8 mouse cellular contexts compared by ENCODE assay signal in genomic region chr11:49410540-49410939, GRCm38 (mm10). TPM values are rescaled to one million over a fixed set of nuclear protein-coding genes. Genes with fewer than 3 reads are reported as not detected.
A peak's percentile ranks its signal among the peaks of the same experiment; 100 is the strongest.
DNase-seq lines count a peak whose midpoint lies in the region; ATAC-seq lines count a peak whose summit lies in the region.

No protein-coding gene starts in this region.

- no peak overlapping the region for H3K27ac ChIP-seq in heart, embryonic 11.5 days (ENCODE audit: low read depth, low read length)

- no peak for ATAC-seq in heart, embryonic 11.5 days (replicated peaks; ENCODE audit: insufficient number of reproducible peaks, low FRiP score, low TSS enrichment)

- 28% methylated on average over 1 of the region's 1 CpGs for WGBS in heart, embryonic 11.5 days (ENCODE audit: insufficient replicate concordance)

- H3K27me3 ChIP-seq in heart, embryonic 11.5 days (ENCODE audit: control insufficient read depth, insufficient read depth, low read length) = no peaks in the 10 kb centered on the region

- DNase-seq in heart, adult 8-10 months (ENCODE audit: low spot score) = peak; percentile 26
- peak; percentile 5 for DNase-seq in testis, postnatal 14 days (ENCODE audit: low spot score)
- DNase-seq in testis, postnatal 10 days (ENCODE audit: low spot score) = no peak
- peak; percentile 65 for DNase-seq in embryo, embryonic 10.5 days (ENCODE audit: low spot score)
- DNase-seq in retina, postnatal 1 day = peak; percentile 57
- DNase-seq in urinary bladder, adult 2 months (ENCODE audit: low spot score) = no peak
- no peak for DNase-seq in cerebellum, adult 11-12 months

- no peaks in the 10 kb centered on the region for H3K9me3 ChIP-seq in heart, embryonic 11.5 days (replicated peaks; ENCODE audit: control insufficient read depth, low read length)

- H3K4me1 ChIP-seq in heart, embryonic 11.5 days (ENCODE audit: control insufficient read depth, insufficient read depth, low read length) = no peaks in the 10 kb centered on the region

- H3K4me3 ChIP-seq in heart, embryonic 11.5 days (ENCODE audit: low read depth, low read length) = no peak overlapping the region

- H3K36me3 ChIP-seq in heart, embryonic 11.5 days (ENCODE audit: control insufficient read depth, insufficient read depth, low read length) = no peaks in the 10 kb centered on the region

- H3K9ac ChIP-seq in heart, embryonic 11.5 days (ENCODE audit: low read depth, low read length) = no peak overlapping the region

- no peak overlapping the region for H3K4me2 ChIP-seq in heart, embryonic 11.5 days

RNA-seq across cellular contexts. Expression of gene Olfr1389, which starts 12.3 kb away (rescaled TPM):
- total RNA-seq in heart, adult 8-10 months (2022) = not detected
- polyA plus RNA-seq in heart, embryonic 11.5 days (2014; fragmentation: Nextera tagmentation; extraction: Ambion mirVana) = not detected in 2 replicates
- not detected in 2 replicates for polyA plus RNA-seq in urinary bladder, adult 2 months (2012; rRNA removed)

RNA-seq across cellular contexts. Expression of gene Olfr1388, which starts 25.9 kb away (rescaled TPM):
- under 1 TPM in 3 of 4 experiments, not detected in 1; 0.12 to 0.26 (median 0.16) TPM for total RNA-seq in heart, adult 8-10 months (2022)
- polyA plus RNA-seq in heart, embryonic 11.5 days (2014; fragmentation: Nextera tagmentation; extraction: Ambion mirVana) = 0.07 TPM in 1 of 2 replicates, not detected in the other
- polyA plus RNA-seq in urinary bladder, adult 2 months (2012; rRNA removed) = 0.04 and 0.14 TPM in 2 replicates

RNA-seq across cellular contexts. Expression of gene Olfr1387, which starts 44.6 kb away (rescaled TPM):
- under 1 TPM in 2 of 4 experiments, not detected in 2; 0.11 to 0.19 TPM for total RNA-seq in heart, adult 8-10 months (2022)
- not detected in 2 replicates for polyA plus RNA-seq in heart, embryonic 11.5 days (2014; fragmentation: Nextera tagmentation; extraction: Ambion mirVana)
- not detected in 2 replicates for polyA plus RNA-seq in urinary bladder, adult 2 months (2012; rRNA removed)

RNA-seq across cellular contexts. Expression of gene Olfr1386, which starts 54.3 kb away (rescaled TPM):
- total RNA-seq in heart, adult 8-10 months (2022) = under 1 TPM in 1 of 4 experiments, not detected in 3; 0.12 TPM
- not detected in 2 replicates for polyA plus RNA-seq in heart, embryonic 11.5 days (2014; fragmentation: Nextera tagmentation; extraction: Ambion mirVana)
- polyA plus RNA-seq in urinary bladder, adult 2 months (2012; rRNA removed) = not detected in 2 replicates

Comparison
In these comparisons a context has a peak if more than half of its experiments do, and no peak if none do; other contexts are left out.
1. DNase-seq: peak in heart, adult 8-10 months (single experiment), testis, postnatal 14 days (single experiment), embryo, embryonic 10.5 days (single experiment) and retina, postnatal 1 day (single experiment); none in testis, postnatal 10 days (single experiment), urinary bladder, adult 2 months (single experiment) and cerebellum, adult 11-12 months (single experiment).